Mouse (Mus musculus) megakaryocyte, embryonic 14.5 days (primary cell): ENCODE results near the gene Ms4a10. TPM values are rescaled to one million over a fixed set of nuclear protein-coding genes. Genes with fewer than 3 reads are reported as not detected.

Experiments
- H3K27me3 ChIP-seq: replicated peaks from 2 replicates; pipeline ENCODE3; 2012; ENCODE audit warnings: inconsistent platforms
- H3K36me3 ChIP-seq: replicated peaks from 2 replicates; pipeline ENCODE3; 2012; ENCODE audit warnings: low read length, inconsistent platforms, mixed read lengths
- H3K4me1 ChIP-seq: 2 replicates; pipeline ENCODE4 v1.6.1; 2012; ENCODE audit warnings: inconsistent platforms
- H3K4me3 ChIP-seq: replicated peaks from 2 replicates; pipeline ENCODE3; 2012; ENCODE audit warnings: moderate library complexity, mild to moderate bottlenecking, inconsistent platforms
- H3K9me3 ChIP-seq: 2 replicates; pipeline ENCODE4 v1.6.1; 2012; ENCODE audit warnings: inconsistent platforms
- FLI1 ChIP-seq: IDR thresholded peaks from 2 replicates; pipeline ENCODE4 v1.6.1; 2012; ENCODE audit warnings: low read length, inconsistent platforms, mixed read lengths
- GATA1 ChIP-seq: IDR thresholded peaks from 3 replicates; pipeline ENCODE4 v1.6.1; 2012; ENCODE audit warnings: mixed read lengths, low read length, inconsistent platforms, borderline replicate concordance
- polyA plus RNA-seq: library from polyadenylated mRNA; stranded (reverse); fragments of >175 nt; gene quantifications from 2 replicates; pipeline ENCODE4 v1.2.3, GENCODE M21; 2012; ENCODE audit warnings: low replicate concordance; ENCODE audit not compliant: insufficient read depth

Gene Ms4a10
- polyA plus RNA-seq, 1 experiment, result not detected

- H3K4me1 ChIP-seq, result peaks cover 53% of the 10 kb centered on the region
- H3K27me3 ChIP-seq, result peaks cover 51% of the 10 kb centered on the region
- H3K36me3 ChIP-seq, result no peaks in the 10 kb centered on the region
- no peak for TF ChIP-seq GATA1
- H3K4me3 ChIP-seq, result no peak overlapping the region
- H3K9me3 ChIP-seq, result peaks cover 48% of the 10 kb centered on the region
Observed at GRCm38 (mm10) chr19:10968578-10968977, 5.9 kb downstream of the Ms4a10 start.

- Histone ChIP-seq H3K27me3 (peaks cover 71% of the 10 kb centered on the region), H3K4me1 (peaks cover 40% of the 10 kb centered on the region), H3K36me3 (no peaks in the 10 kb centered on the region), H3K9me3 (peaks cover 29% of the 10 kb centered on the region), H3K4me3 (no peak overlapping the region)
- TF ChIP-seq GATA1 (no peak), FLI1 (no peak)
Observed at GRCm38 (mm10) chr19:10965721-10966120, 8.7 kb downstream of the Ms4a10 start.

- peaks cover 59% of the 10 kb centered on the region for H3K27me3 ChIP-seq
- H3K4me1 ChIP-seq, result peaks cover 25% of the 10 kb centered on the region
- H3K36me3 ChIP-seq, result no peaks in the 10 kb centered on the region
- peak overlapping the region; percentile 53 for H3K4me3 ChIP-seq
- no peaks in the 10 kb centered on the region for H3K9me3 ChIP-seq
- TF ChIP-seq FLI1 (no peak), GATA1 (no peak)
Observed at GRCm38 (mm10) chr19:10959978-10960346, 14.5 kb downstream of the Ms4a10 start.

- TF ChIP-seq GATA1 (no peak), FLI1 (no peak)
- H3K27me3 ChIP-seq, result peaks cover 53% of the 10 kb centered on the region
- no peaks in the 10 kb centered on the region for H3K9me3 ChIP-seq
- H3K36me3 ChIP-seq, result no peaks in the 10 kb centered on the region
- peak overlapping the region; percentile 53 for H3K4me3 ChIP-seq
- H3K4me1 ChIP-seq, result peaks cover 19% of the 10 kb centered on the region
Observed at GRCm38 (mm10) chr19:10959085-10959977, 15.1 kb downstream of the Ms4a10 start.

GRCm38 (mm10) chr19:10952021-10952939, 22.2 kb downstream of the Ms4a10 start:
- H3K4me3 ChIP-seq, result no peak overlapping the region
- TF ChIP-seq FLI1, result no peak
- no peaks in the 10 kb centered on the region for H3K36me3 ChIP-seq
- no peaks in the 10 kb centered on the region for H3K9me3 ChIP-seq
- peaks cover 30% of the 10 kb centered on the region for H3K4me1 ChIP-seq
- H3K27me3 ChIP-seq, result peaks cover 31% of the 10 kb centered on the region

- TF ChIP-seq FLI1 (no peak), GATA1 (no peak)
- Histone ChIP-seq H3K27me3 (peaks cover 22% of the 10 kb centered on the region), H3K4me1 (peaks cover 48% of the 10 kb centered on the region), H3K36me3 (peaks cover 18% of the 10 kb centered on the region), H3K9me3 (no peaks in the 10 kb centered on the region), H3K4me3 (peak overlapping the region; percentile 92)
Observed at GRCm38 (mm10) chr19:10949558-10949957, 24.9 kb downstream of the Ms4a10 start.

- TF ChIP-seq FLI1 (0 out of 2 replicates have a peak, but pooled peaks have one; percentile 41), GATA1 (no peak)
- no peaks in the 10 kb centered on the region for H3K9me3 ChIP-seq
Observed at GRCm38 (mm10) chr19:10949112-10949511, 25.4 kb downstream of the Ms4a10 start, which contains the start of gene Ccdc86. Gene Ccdc86, minus strand, starts transcription at chr19:10949266.

GRCm38 (mm10) chr19:10948416-10948815, 26.1 kb downstream of the Ms4a10 start:
- H3K36me3 ChIP-seq, result peaks cover 29% of the 10 kb centered on the region
- peak overlapping the region; percentile 95 for H3K4me3 ChIP-seq
- H3K9me3 ChIP-seq, result no peaks in the 10 kb centered on the region
- TF ChIP-seq GATA1 (no peak), FLI1 (no peak)
- peaks cover 57% of the 10 kb centered on the region for H3K4me1 ChIP-seq
- H3K27me3 ChIP-seq, result peaks cover 14% of the 10 kb centered on the region

More at GRCm38 (mm10) chr19:10949112-10949511, 25.4 kb downstream of the Ms4a10 start, which contains the start of gene Ccdc86:
- peaks cover 20% of the 10 kb centered on the region for H3K27me3 ChIP-seq
- H3K4me1 ChIP-seq, result peaks cover 52% of the 10 kb centered on the region
- H3K36me3 ChIP-seq, result peaks cover 22% of the 10 kb centered on the region
- H3K4me3 ChIP-seq, result peak within 1 kb of the TSS; percentile 95

GRCm38 (mm10) chr19:10947219-10947618, 27.3 kb downstream of the Ms4a10 start:
- H3K9me3 ChIP-seq, result no peaks in the 10 kb centered on the region
- peak overlapping the region; percentile 95 for H3K4me3 ChIP-seq
- H3K36me3 ChIP-seq, result peaks cover 41% of the 10 kb centered on the region
- TF ChIP-seq FLI1 (no peak), GATA1 (no peak)
- H3K4me1 ChIP-seq, result peaks cover 52% of the 10 kb centered on the region
- H3K27me3 ChIP-seq, result peaks cover 5% of the 10 kb centered on the region
